Comparison of ENCODE assay signal across 10 mouse cellular contexts in the genomic region with DNA sequence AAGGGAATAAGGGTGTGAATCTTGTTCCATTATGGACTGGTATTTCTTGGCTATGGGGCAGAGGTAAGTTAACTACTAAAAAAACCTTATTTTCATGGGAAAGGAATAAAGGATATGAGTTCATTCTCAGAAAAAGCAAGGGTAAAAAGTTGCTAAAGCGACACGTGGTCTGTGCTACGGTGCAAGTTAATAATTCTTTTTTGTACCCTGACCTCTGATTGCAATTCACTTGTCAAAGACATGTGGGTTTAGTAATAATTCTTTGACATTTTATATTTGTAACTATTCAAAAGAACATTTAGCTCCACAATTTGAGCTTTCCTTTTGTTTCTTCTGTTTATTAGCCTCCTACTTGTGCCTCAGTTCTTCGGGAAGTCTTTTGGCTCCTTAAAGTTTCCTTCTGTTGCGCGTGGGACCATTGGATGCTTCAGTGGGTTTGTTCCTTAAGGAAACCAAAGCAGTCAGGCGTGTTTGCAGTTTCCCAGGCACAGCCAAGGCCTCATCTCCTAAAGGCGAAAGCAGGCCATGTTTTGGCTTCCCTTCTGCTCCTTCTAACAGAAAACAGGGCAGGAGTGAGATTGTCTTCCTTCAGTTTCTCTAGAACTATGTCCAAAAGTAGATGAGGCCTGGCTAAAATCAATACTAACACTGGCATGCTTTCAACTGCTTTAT.
"Had no signal": no experiment of that assay in that cellular context is flagged by ENCODE, and none has a peak within 500 bp of the region (broad histone marks: within the 10 kb centered on the region; RNA-seq: fewer than 3 reads in every experiment).

No protein-coding gene starts in this region.

- H3K27ac ChIP-seq: limb, embryonic 10.5 days; liver, embryonic 14.5 days; midbrain, embryonic 13.5 days had no signal

- H3K9me3 ChIP-seq: limb, embryonic 10.5 days; midbrain, embryonic 13.5 days had no signal

- ATAC-seq: hindbrain, embryonic 16.5 days; intestine, postnatal 0 days; midbrain, embryonic 13.5 days had no signal

- H3K9ac ChIP-seq: liver, embryonic 14.5 days; midbrain, embryonic 13.5 days had no signal

- H3K4me2 ChIP-seq: midbrain, embryonic 13.5 days had no signal

- H3K4me1 ChIP-seq: limb, embryonic 10.5 days; midbrain, embryonic 13.5 days had no signal

- H3K36me3 ChIP-seq: limb, embryonic 10.5 days; midbrain, embryonic 13.5 days had no signal

- DNase-seq: lung, adult 2 months; spleen, adult 18-20 months; thymus, adult 18-20 months; thymus, postnatal 14 days had no signal

- H3K27me3 ChIP-seq: midbrain, embryonic 13.5 days had no signal

- H3K4me3 ChIP-seq: layer of hippocampus, adult 2 months; limb, embryonic 10.5 days; midbrain, embryonic 13.5 days had no signal
